ENCODE assay signal across 37 mouse cellular contexts in genomic region chr8:121995112-121995511, GRCm38 (mm10). TPM values are rescaled to one million over a fixed set of nuclear protein-coding genes. Genes with fewer than 3 reads are reported as not detected.
DNase-seq lines count a peak whose midpoint lies in the region; ATAC-seq lines count a peak whose summit lies in the region.
"Had no signal": no experiment of that assay in that cellular context is flagged by ENCODE, and none has a peak within 500 bp of the region (broad histone marks: within the 10 kb centered on the region; RNA-seq: fewer than 3 reads in every experiment).

No protein-coding gene starts in this region.

- no peak overlapping the region for H3K9ac ChIP-seq in heart, embryonic 12.5 days
- H3K9ac ChIP-seq: forebrain, postnatal 0 days; hindbrain, embryonic 15.5 days; intestine, embryonic 15.5 days; limb, embryonic 15.5 days; liver, embryonic 13.5 days; midbrain, embryonic 12.5 days; neural tube, embryonic 12.5 days had no signal

- H3K9me3 ChIP-seq in heart, embryonic 12.5 days (replicated peaks), result no peaks in the 10 kb centered on the region
- H3K9me3 ChIP-seq: forebrain, embryonic 10.5 days; hindbrain, embryonic 15.5 days; intestine, embryonic 15.5 days; limb, embryonic 10.5 days; limb, embryonic 15.5 days; liver, embryonic 13.5 days; midbrain, embryonic 12.5 days; neural tube, embryonic 12.5 days had no signal

- no peak overlapping the region for H3K4me2 ChIP-seq in heart, embryonic 12.5 days
- H3K4me2 ChIP-seq: hindbrain, embryonic 15.5 days; intestine, embryonic 15.5 days; limb, embryonic 15.5 days; liver, embryonic 13.5 days; midbrain, embryonic 12.5 days; neural tube, embryonic 12.5 days had no signal

- peaks cover 81% of the 10 kb centered on the region for H3K36me3 ChIP-seq in heart, embryonic 12.5 days

- H3K4me3 ChIP-seq in heart, embryonic 12.5 days, result no peak overlapping the region
- H3K4me3 ChIP-seq: forebrain, embryonic 10.5 days; hindbrain, embryonic 15.5 days; intestine, embryonic 15.5 days; limb, embryonic 10.5 days; limb, embryonic 15.5 days; liver, embryonic 13.5 days; midbrain, embryonic 12.5 days; myocyte; neural tube, embryonic 12.5 days had no signal

- no peak for DNase-seq in heart, postnatal 4 days
- peak; percentile 36 for DNase-seq in 416B (ENCODE audit: low read depth)
- DNase-seq in NIH3T3 (ENCODE audit: low read depth), result peak; percentile 45
- no peak for DNase-seq in thymus, postnatal 14 days
- DNase-seq in thymus, postnatal 25 days, result no peak
- DNase-seq: adrenal gland, adult 8-10 months; cerebellum, adult 2 months; cerebellum, postnatal 25 days; forebrain, postnatal 0 days; gastrocnemius, postnatal 10 days; heart, postnatal 36 days; kidney, adult 2 months; kidney, postnatal 4 days; layer of hippocampus, adult 9-11 months; liver, embryonic 13.5 days; lung, adult 18-20 months; right cerebral cortex, postnatal 4 days had no signal

- ATAC-seq in heart, embryonic 12.5 days (ENCODE audit: insufficient number of reproducible peaks, low FRiP score), result no peak
- peak; percentile 32 for ATAC-seq in inflammation-experienced regulatory T-cells, adult 6 months
- ATAC-seq: forebrain, postnatal 0 days; intestine, embryonic 15.5 days had no signal

- peak overlapping the region; percentile 34; the same call in 1 of the 2 replicates for H3K27ac ChIP-seq in heart, embryonic 12.5 days (ENCODE audit: poor library complexity, severe bottlenecking)
- H3K27ac ChIP-seq: forebrain, embryonic 10.5 days; hindbrain, embryonic 15.5 days; intestine, embryonic 15.5 days; kidney, postnatal 0 days; limb, embryonic 10.5 days; limb, embryonic 15.5 days; liver, embryonic 13.5 days; midbrain, embryonic 12.5 days; neural tube, embryonic 12.5 days had no signal

- 42% methylated on average over 4 of the region's 4 CpGs for WGBS in heart, embryonic 12.5 days

- H3K4me1 ChIP-seq in heart, embryonic 12.5 days (replicated peaks), result peaks cover 12% of the 10 kb centered on the region
- H3K4me1 ChIP-seq: forebrain, embryonic 10.5 days; intestine, embryonic 15.5 days; limb, embryonic 10.5 days; liver, embryonic 13.5 days; midbrain, embryonic 12.5 days had no signal

- no peaks in the 10 kb centered on the region for H3K27me3 ChIP-seq in heart, embryonic 12.5 days (replicated peaks)
- H3K27me3 ChIP-seq: hindbrain, embryonic 15.5 days; intestine, embryonic 15.5 days; limb, embryonic 15.5 days; liver, embryonic 13.5 days; midbrain, embryonic 12.5 days; neural tube, embryonic 12.5 days had no signal

RNA-seq across cellular contexts. Expression of gene Banp, which starts 45.6 kb away (rescaled TPM):
- polyA plus RNA-seq in heart, embryonic 12.5 days (2016; fragmentation: Nextera tagmentation; extraction: Ambion mirVana), result 28.4 and 31.8 TPM in 2 replicates
- 10 to 100 TPM in 1 of 2 experiments, 1 to 10 TPM in 1; 9.1 to 10.3 TPM for total RNA-seq in heart, postnatal 4 days (2021)
- polyA plus RNA-seq in inflammation-experienced regulatory T-cells, adult 6 months (2017; shearing (Covaris generic)), result 10 to 100 TPM; 35.0 to 37.5 (median 36.2) TPM

RNA-seq across cellular contexts. Expression of gene Car5a, which starts 50.4 kb away (rescaled TPM):
- polyA plus RNA-seq in heart, embryonic 12.5 days (2016; fragmentation: Nextera tagmentation; extraction: Ambion mirVana), result not detected in 2 replicates
- not detected for total RNA-seq in heart, postnatal 4 days (2021)
- polyA plus RNA-seq in inflammation-experienced regulatory T-cells, adult 6 months (2017; shearing (Covaris generic)), result not detected
- total RNA-seq: adrenal gland, adult 8-10 months; forebrain, postnatal 0 days; gastrocnemius, postnatal 10 days; heart, postnatal 36 days; left cerebral cortex, postnatal 10 days; megakaryocyte progenitor cell, adult 5-6 weeks; MEL; midbrain, postnatal 0 days had no signal
- polyA plus RNA-seq: embryonic facial prominence, embryonic 11.5 days; forebrain, embryonic 10.5 days; gonadal fat pad, adult 2 months; heart, embryonic 16.5 days; limb, embryonic 10.5 days; limb, embryonic 15.5 days; myocyte; testis, adult 2 months; urinary bladder, adult 2 months had no signal

Comparison
In these comparisons a context has a peak if more than half of its experiments do, and no peak if none do; other contexts are left out.
1. DNase-seq: peak in 416B (single experiment) and NIH3T3 (single experiment); none in heart, postnatal 4 days (single experiment), thymus, postnatal 14 days (single experiment) and thymus, postnatal 25 days (single experiment).